Mouse (Mus musculus) liver, postnatal 0 days (tissue): ENCODE data around the gene Nova2.

ENCODE experiments used
- CTCF ChIP-seq: sonication (generic); IDR thresholded peaks from 2 replicates; pipeline ENCODE4 v1.5.1; 2016; ENCODE audit warnings: antibody characterized with exemption, low read depth
- EP300 ChIP-seq: IDR thresholded peaks from 2 replicates; pipeline ENCODE4 v1.6.1; 2016; ENCODE audit warnings: antibody characterized with exemption, low read depth, mild to moderate bottlenecking

DNA sequence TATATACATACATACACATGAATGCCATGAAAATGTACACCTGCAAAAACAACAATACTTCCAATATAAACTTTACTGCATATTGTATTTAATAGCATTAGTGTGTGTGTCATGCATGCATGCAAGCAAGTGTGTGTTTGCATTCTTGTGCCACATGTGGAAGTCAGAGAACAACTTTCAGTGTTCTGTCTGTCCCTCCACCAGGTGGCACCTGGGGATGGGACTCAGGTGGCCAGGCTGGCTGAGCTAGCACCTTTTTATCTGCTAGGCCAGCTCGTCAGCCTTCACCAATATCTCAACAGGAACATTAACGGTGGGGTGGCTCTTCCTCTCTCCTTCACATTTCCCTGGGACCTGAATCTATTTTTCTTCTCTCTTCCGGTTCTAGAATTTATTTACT lies 23.2 kb upstream of the Nova2 start:
- TF ChIP-seq EP300 = no peak
- peak; percentile 27; the same call in 1 of the 2 replicates for TF ChIP-seq CTCF
